Mouse (Mus musculus) left cerebral cortex, postnatal 25 days (tissue): Measurements from ENCODE around the gene Bysl. TPM values are rescaled to one million over a fixed set of nuclear protein-coding genes. Genes with fewer than 3 reads are reported as not detected.
"Not testable (repeated sequence)": the region's sequence is repeated elsewhere in the genome, so short reads cannot be mapped to it uniquely, and the experiment has no call there.

Source experiments
- DNase-seq, 2 experiments: peaks; one replicate each; pipeline ENCODE4 v3.0.0; 2022; ENCODE audit warnings: low spot score in 2 of 2, mixed read lengths in 1 of 2
- intact Hi-C: fragments of 180-260 bp; cut with DNase I; formaldehyde crosslinking; loops from one replicate; pipeline ENCODE4 v1.15.1; 2025
- total RNA-seq, 2 experiments: library from RNA; stranded (reverse); gene quantifications; 2 replicates each; pipeline ENCODE4 v1.2.3; 2021

Gene Bysl
- total RNA-seq, 2 experiments from 2014 or later = 18.2 to 18.5 TPM

GRCm38 (mm10) chr17:47622912-47623554 lies 11.7 kb upstream of the Bysl start:
- intact Hi-C loops = no loop called here
- DNase-seq = no peak

DNA sequence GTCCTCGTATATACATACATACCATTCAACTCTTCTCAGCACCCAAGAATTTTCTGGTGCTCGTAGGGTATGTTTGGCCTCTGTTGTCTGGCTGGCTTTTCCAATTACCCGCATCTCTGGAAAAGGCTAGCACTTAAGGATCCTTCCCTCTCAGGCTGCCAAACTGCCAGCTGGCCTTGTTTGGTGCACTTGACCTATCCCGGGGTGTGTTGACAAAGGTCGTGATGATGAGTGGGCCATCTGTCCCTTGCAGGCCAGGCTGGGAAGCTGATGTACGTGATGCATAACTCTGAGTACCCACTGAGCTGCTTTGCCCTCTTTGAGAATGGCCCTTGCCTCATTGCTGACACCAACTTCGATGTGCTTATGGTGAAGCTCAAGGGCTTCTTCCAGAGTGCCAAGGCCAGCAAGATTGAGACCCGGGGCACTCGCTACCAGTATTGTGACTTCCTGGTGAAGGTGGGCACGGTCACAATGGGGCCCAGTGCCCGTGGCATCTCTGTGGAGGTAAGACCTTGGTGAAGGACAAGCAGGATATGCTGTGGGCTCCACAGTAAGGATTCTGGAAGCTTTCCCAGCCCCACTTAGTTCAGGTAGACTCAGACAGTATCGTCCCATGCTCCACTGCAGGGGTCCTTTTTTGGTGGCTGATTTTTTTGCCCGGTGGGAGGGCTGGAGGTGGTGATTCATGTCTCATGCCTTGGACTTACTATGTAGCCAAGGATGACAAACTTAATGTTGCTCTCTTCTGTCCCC lies 7.4 kb upstream of the Bysl start:
- no peak for DNase-seq
- intact Hi-C loops = no loop called here

DNA sequence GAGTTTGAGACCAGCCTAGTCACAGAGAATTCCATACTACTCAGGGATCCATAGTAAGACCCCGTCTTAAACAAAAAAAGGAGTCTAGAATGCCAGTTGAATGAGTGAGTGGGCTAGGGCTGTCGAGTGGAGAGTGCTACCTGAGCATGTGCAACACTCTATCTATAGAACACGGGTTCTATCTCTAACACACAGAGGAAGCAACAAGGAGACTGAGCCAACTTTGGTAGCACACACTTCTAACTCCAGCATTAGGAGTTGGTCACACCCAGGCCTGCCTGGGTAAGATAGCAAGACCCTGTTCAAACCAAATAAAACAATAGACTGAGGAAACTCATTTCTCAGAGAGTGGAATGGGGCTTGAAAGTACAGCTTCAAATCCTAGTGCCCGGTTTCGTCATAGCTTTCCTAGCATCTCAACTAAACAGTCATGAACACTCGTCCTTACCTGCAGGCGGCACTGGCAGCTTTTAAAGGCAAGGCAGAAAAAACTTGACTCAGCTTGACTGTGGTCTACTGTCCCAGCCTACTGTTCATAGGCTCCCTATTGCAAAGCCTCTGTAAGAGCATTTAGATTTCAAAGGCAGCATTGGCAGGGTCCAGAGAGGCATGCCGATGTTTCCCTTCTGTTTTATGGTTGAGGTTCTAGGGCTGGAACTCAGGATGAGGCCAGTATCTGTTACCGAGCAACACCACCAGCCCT lies 6.5 kb upstream of the Bysl start:
- no peak for DNase-seq
- intact Hi-C loops = no loop called here

GRCm38 (mm10) chr17:47616652-47617051 lies 5.4 kb upstream of the Bysl start:
- DNase-seq = no peak
- intact Hi-C loops = no loop called here

GRCm38 (mm10) chr17:47616119-47616518 lies 4.8 kb upstream of the Bysl start:
- no peak for DNase-seq
- intact Hi-C loops = no loop called here

DNA sequence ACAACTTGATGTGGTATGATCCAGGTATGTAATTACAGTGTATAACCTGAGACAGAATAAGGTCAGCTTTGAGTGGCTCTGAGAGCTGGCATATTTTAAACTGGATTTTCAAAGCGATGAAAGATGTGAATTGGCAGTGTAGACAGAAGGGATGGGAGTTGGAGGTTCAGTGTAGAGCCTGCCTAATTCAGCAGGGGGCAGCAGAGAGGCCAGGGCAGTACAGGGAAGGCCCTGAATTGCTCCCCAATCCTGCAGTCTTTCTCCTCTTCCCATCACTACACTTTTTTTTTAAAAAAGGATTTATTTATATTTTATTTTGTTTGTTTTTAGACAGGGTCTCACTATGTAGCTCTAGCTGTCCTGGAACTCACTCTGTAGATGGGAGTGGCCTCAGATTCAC lies 2.7 kb upstream of the Bysl start:
- intact Hi-C loops = loop anchor here (5.0 kb wide), 1 partner anchor 73 kb away; the partner anchor contains the start of genes Frs3 and Tomm6
- no peak for DNase-seq

DNA sequence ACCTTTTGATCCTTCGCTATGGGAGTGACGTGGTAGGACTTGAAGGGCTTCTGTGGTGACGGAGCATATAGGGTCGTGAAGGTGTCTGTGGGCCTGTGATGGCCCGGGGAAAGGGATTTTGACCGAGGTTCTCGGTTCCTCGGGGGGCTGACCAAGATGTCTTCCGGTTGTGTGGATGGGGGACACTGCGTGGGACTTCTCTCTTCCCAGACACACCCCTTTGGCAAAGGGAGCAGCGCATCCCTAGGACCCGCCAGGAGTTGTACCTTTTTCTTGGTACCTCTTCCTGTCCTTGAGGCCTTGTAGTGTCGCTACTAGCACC lies 330 bp upstream of the Bysl start:
- intact Hi-C loops = loop anchor here (5.0 kb wide), 1 partner anchor 76 kb away; the partner anchor contains the start of genes Frs3 and Tomm6
- no peak for DNase-seq

GRCm38 (mm10) chr17:47609182-47609581 lies 2.1 kb downstream of the Bysl start:
- no peak for DNase-seq
- intact Hi-C loops = no loop called here

DNA sequence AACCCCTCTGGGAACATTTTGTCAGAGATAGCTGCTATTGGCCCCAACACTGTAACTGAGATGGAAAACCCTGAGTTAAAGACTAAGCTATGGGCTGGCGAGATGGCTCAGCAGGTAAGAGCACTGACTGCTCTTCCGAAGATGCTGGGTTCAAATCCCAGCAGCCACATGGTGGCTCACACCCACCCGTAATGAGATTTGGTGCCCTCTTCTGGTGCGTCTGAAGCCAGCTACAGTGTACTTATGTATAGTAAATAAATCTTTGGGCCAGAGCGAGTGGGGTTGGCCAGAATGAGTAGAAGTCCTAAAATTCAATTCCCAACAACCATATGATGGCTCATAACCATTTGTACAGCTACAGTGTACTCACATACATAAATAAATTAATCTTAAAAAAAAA lies 5.1 kb downstream of the Bysl start:
- intact Hi-C loops = no loop called here
- no peak for DNase-seq

GRCm38 (mm10) chr17:47602289-47602688 lies 9.0 kb downstream of the Bysl start:
- intact Hi-C loops = no loop called here
- DNase-seq = no peak

DNA sequence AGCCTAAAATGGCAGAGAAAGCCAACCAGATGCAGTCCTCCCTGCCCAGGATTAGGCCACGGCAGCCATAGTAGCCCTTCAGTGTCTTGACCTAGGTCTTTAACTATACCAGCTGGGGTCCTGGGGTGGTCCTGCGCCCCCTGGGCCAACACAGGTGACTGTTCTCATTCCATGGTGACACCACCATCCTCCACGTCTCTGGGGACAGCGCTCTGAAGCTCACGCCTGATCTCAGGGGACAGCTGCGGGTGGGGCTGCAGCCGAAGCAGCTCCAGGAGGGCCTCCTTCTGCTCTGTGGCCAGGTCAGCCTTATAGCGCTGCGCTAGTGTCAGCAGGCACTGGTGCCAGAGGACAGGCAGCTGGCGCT lies 9.9 kb downstream of the Bysl start:
- intact Hi-C loops = no loop called here

DNA sequence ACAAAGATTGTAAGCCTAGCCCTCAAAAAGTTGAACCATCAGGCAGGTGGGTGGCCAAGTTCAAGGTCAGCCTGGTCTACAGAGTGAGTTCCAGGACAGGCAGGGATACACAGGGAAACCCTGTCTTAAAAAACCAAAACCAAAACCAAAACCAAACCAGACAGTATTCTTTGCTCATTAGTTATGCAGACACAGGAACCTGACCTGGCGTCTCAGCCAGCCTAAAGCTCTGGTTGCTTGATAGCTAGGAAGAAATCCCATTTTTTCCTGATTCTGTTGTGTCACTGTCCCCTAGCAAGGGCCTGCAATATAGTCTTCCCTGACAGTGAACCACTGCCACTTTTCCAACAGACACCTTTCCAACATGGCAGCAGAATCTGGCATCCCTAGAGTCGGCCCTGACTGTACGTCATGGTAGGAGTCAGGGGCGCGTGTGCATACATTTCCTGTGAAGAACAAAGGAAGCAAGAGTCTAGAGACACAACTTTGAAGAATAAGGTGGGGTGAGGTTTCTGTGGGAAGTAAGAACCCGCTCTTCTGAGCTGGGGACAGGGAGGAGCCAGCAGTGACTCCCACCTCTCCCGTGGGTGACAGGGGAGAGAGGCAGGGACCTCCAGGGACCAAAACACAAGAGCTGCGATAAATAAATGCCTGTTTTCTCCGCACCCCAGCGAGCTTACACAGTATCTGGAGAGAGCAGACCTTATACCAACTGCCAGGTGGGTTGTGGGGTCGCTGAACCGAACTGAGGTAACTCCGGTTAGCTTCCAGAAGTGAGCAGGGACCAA lies 10.5 kb downstream of the Bysl start:
- intact Hi-C loops = no loop called here
- DNase-seq = no peak

More for the DNA sequence above, 9.9 kb downstream of the Bysl start:
- DNase-seq = no peak

DNA sequence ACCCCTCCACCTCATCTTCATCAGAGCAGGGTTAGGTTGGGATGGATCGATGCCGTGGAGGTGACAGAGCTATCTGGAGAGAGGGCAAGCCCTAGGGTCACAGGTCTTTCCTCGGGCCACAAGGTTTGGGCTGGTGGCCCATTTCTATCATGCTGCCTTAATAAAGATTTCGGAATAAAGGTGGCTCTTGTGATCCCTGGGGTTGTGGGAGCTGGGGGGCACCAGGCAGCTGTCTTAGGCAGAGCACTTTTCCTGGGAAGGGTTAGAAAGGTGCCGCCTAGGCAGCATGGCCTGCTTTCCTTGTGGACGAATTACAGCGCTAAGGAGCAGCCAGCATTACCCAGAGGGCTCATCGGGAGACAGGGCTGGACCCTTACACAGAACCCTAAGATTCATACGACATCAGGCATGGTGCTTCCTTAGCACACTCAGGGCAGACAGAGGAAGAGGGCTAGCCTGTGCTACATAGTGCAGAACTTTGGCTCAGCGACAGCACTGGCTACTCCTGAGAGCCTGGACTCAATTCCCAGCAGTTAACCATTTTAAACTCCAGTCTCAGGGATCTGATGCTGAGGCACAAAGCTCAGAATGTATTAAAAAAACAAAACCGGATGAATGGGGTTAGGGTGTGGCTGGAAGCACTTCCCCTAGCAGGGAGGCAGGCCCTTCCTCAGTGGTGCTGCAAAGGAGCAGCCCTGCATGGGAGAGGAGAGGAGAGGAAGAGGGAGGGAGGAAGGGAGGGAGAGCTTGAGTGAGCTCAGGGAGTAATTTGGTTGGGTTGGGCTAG lies 11.6 kb downstream of the Bysl start:
- intact Hi-C loops = no loop called here
- no peak for DNase-seq

DNA sequence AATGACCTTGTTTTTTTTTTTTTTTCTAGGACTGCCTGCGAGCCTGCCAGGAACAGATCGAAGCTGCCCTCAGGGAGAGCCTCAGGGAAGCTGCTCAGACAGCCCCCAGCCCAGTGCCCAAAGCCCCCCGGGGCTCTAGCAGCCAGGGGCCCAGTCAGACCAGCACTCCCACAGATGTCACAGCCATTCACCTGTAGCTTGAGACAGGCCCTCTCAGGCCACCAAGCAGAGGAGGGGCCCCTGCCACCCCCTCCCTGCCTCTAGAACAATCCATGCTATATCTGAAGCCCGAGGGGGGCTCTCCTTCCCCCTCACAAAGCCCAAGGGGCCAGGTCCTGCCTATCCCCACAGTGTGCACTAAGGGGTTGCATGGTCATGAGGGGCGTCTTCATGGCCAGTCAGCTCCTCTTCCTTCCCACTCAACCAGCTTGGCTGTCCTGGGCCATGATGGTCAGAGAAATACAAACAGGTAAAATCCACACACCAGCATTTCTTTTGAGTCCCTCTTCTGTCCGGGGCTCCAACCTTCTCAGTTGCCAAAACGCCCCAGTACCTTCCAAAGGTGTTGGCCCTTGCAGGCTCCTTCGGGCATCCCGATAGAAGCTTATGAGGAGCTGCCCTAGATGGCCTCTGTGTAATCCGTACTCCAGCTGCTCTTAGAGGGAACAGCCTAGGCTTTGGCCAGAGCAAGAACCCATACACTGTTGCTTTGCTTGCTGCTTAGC lies 12.6 kb downstream of the Bysl start:
- intact Hi-C loops, DNase-seq: not testable (repeated sequence)

- intact Hi-C loops = no loop called here
Observed at GRCm38 (mm10) chr17:47597838-47598579, 13.3 kb downstream of the Bysl start.

GRCm38 (mm10) chr17:47597261-47597660 lies 14.0 kb downstream of the Bysl start:
- DNase-seq = no peak
- intact Hi-C loops = no loop called here

More at GRCm38 (mm10) chr17:47597838-47598579, 13.3 kb downstream of the Bysl start:
- DNase-seq = no peak

GRCm38 (mm10) chr17:47596839-47597164 lies 14.5 kb downstream of the Bysl start:
- intact Hi-C loops = no loop called here
- no peak for DNase-seq

GRCm38 (mm10) chr17:47596162-47596838 lies 15.0 kb downstream of the Bysl start:
- intact Hi-C loops = no loop called here

More at GRCm38 (mm10) chr17:47596162-47596838, 15.0 kb downstream of the Bysl start:
- DNase-seq = no peak
